Mouse (Mus musculus) splenic B cell, adult 2 months (primary cell): ENCODE measurements around the gene Tgfb1.

Experiments used
- DNase-seq: peaks from one replicate; pipeline ENCODE4 v3.0.0-alpha.2; 2011; ENCODE audit warnings: low read depth, low spot score
- H3K27me3 ChIP-seq: 2 replicates; pipeline ENCODE4 v1.6.1; 2012; ENCODE audit warnings: mild to moderate bottlenecking, low read length, moderate library complexity, mixed read lengths; ENCODE audit not compliant: control insufficient read depth, poor library complexity, insufficient read depth, severe bottlenecking
- H3K36me3 ChIP-seq: 2 replicates; pipeline ENCODE4 v1.6.1; 2012; ENCODE audit warnings: mild to moderate bottlenecking, low read length, moderate library complexity, mixed read lengths; ENCODE audit not compliant: control insufficient read depth, poor library complexity, insufficient read depth, severe bottlenecking

Tgfb1 gene

GRCm38 (mm10) chr7:25684659-25685058 lies 2.1 kb upstream of the Tgfb1 start:
- no peak for DNase-seq
- Histone ChIP-seq H3K36me3 (no peaks in the 10 kb centered on the region; the same call in 1 of the 2 replicates), H3K27me3 (no peaks in the 10 kb centered on the region)

GRCm38 (mm10) chr7:25685926-25686470 lies 804 bp upstream of the Tgfb1 start:
- H3K27me3 ChIP-seq = no peaks in the 10 kb centered on the region
- DNase-seq = no peak
- no peaks in the 10 kb centered on the region; the same call in none of the 2 replicates for H3K36me3 ChIP-seq

GRCm38 (mm10) chr7:25687811-25688401 lies 1.1 kb downstream of the Tgfb1 start:
- peak; percentile 72 for DNase-seq
- no peaks in the 10 kb centered on the region for H3K27me3 ChIP-seq
- H3K36me3 ChIP-seq = peaks cover 9% of the 10 kb centered on the region

GRCm38 (mm10) chr7:25688810-25689586 lies 2.2 kb downstream of the Tgfb1 start:
- peaks cover 13% of the 10 kb centered on the region for H3K36me3 ChIP-seq
- H3K27me3 ChIP-seq = no peaks in the 10 kb centered on the region
- DNase-seq = peak; percentile 93

GRCm38 (mm10) chr7:25689603-25690021 lies 2.8 kb downstream of the Tgfb1 start:
- H3K27me3 ChIP-seq = no peaks in the 10 kb centered on the region
- H3K36me3 ChIP-seq = peaks cover 16% of the 10 kb centered on the region
- no peak for DNase-seq

- peaks cover 16% of the 10 kb centered on the region for H3K36me3 ChIP-seq
- no peaks in the 10 kb centered on the region for H3K27me3 ChIP-seq
- no peak for DNase-seq
Observed at GRCm38 (mm10) chr7:25690051-25690450, 3.2 kb downstream of the Tgfb1 start.

GRCm38 (mm10) chr7:25694104-25694503 lies 7.3 kb downstream of the Tgfb1 start:
- DNase-seq = no peak
- no peaks in the 10 kb centered on the region for H3K27me3 ChIP-seq

GRCm38 (mm10) chr7:25699851-25700250 lies 13.0 kb downstream of the Tgfb1 start:
- Histone ChIP-seq H3K27me3 (no peaks in the 10 kb centered on the region), H3K36me3 (peaks cover 34% of the 10 kb centered on the region)
- DNase-seq = no peak

More at GRCm38 (mm10) chr7:25694104-25694503, 7.3 kb downstream of the Tgfb1 start:
- peaks cover 30% of the 10 kb centered on the region for H3K36me3 ChIP-seq

- peaks cover 34% of the 10 kb centered on the region for H3K36me3 ChIP-seq
- DNase-seq = peak; percentile 58
- H3K27me3 ChIP-seq = no peaks in the 10 kb centered on the region
Observed at GRCm38 (mm10) chr7:25700732-25701131, 13.9 kb downstream of the Tgfb1 start.

- peak; percentile 56 for DNase-seq
- peaks cover 26% of the 10 kb centered on the region for H3K36me3 ChIP-seq
Observed at GRCm38 (mm10) chr7:25702350-25702749, 15.5 kb downstream of the Tgfb1 start.

GRCm38 (mm10) chr7:25703793-25704494 lies 17.1 kb downstream of the Tgfb1 start:
- no peak for DNase-seq
- Histone ChIP-seq H3K36me3 (peaks cover 26% of the 10 kb centered on the region), H3K27me3 (no peaks in the 10 kb centered on the region)

More at GRCm38 (mm10) chr7:25702350-25702749, 15.5 kb downstream of the Tgfb1 start:
- no peaks in the 10 kb centered on the region for H3K27me3 ChIP-seq

- H3K27me3 ChIP-seq = no peaks in the 10 kb centered on the region
- no peak for DNase-seq
- peaks cover 25% of the 10 kb centered on the region for H3K36me3 ChIP-seq
Observed at GRCm38 (mm10) chr7:25704716-25705364, 18.0 kb downstream of the Tgfb1 start.

GRCm38 (mm10) chr7:25705801-25706251 lies 19.0 kb downstream of the Tgfb1 start:
- H3K27me3 ChIP-seq = no peaks in the 10 kb centered on the region
- DNase-seq = no peak
- peaks cover 23% of the 10 kb centered on the region for H3K36me3 ChIP-seq

- DNase-seq = peak; percentile 70
- peaks cover 18% of the 10 kb centered on the region for H3K36me3 ChIP-seq
- H3K27me3 ChIP-seq = no peaks in the 10 kb centered on the region
Observed at GRCm38 (mm10) chr7:25706578-25707170, 19.9 kb downstream of the Tgfb1 start.
